Mouse (Mus musculus) CH12.LX (cell line): Measurements from ENCODE around the gene Scamp1.

Experiments
- CTCF ChIP-seq, 2 experiments: IDR thresholded peaks in 1 of 2; conservative IDR thresholded peaks in 1 of 2; 2 replicates each; pipeline ENCODE4 v1.5.1; 2011 to 2012; ENCODE audit warnings: low read depth in 2 of 2, low read length in 2 of 2, improper control_type of control experiment in 1 of 2, inconsistent platforms in 1 of 2, mild to moderate bottlenecking in 1 of 2, moderate library complexity in 1 of 2
- ELF1 ChIP-seq: IDR thresholded peaks from 2 replicates; pipeline ENCODE4 v1.6.1; 2014; ENCODE audit warnings: low read depth, mild to moderate bottlenecking, inconsistent platforms, low read length, improper control_type of control experiment
- EP300 ChIP-seq: IDR thresholded peaks from 2 replicates; pipeline ENCODE4 v1.6.1; 2011; ENCODE audit warnings: low read length, improper control_type of control experiment
- GABPA ChIP-seq: IDR thresholded peaks from 2 replicates; pipeline ENCODE4 v1.6.1; 2012; ENCODE audit warnings: low read depth, low read length, improper control_type of control experiment, inconsistent platforms; ENCODE audit not compliant: insufficient replicate concordance
- HCFC1 ChIP-seq: IDR thresholded peaks from 2 replicates; pipeline ENCODE4 v1.6.1; 2012; ENCODE audit warnings: low read depth, mild to moderate bottlenecking, inconsistent platforms, low read length, improper control_type of control experiment
- JUN ChIP-seq: IDR thresholded peaks from 2 replicates; pipeline ENCODE4 v1.6.1; 2011; ENCODE audit warnings: low read depth, mild to moderate bottlenecking, low read length, improper control_type of control experiment, moderate library complexity; ENCODE audit not compliant: insufficient read depth
- MAFK ChIP-seq: IDR thresholded peaks from 2 replicates; pipeline ENCODE4 v1.6.1; 2011; ENCODE audit warnings: low read length, improper control_type of control experiment; ENCODE audit not compliant: insufficient replicate concordance
- POLR2A ChIP-seq: IDR thresholded peaks from 2 replicates; pipeline ENCODE4 v1.6.1; 2011; ENCODE audit warnings: low read depth, mild to moderate bottlenecking, improper control_type of control experiment, low read length
- POLR2AphosphoS2 ChIP-seq: IDR thresholded peaks from 2 replicates; pipeline ENCODE4 v1.6.1; 2011; ENCODE audit warnings: low read depth, low read length, improper control_type of control experiment
- TCF12 ChIP-seq: IDR thresholded peaks from 2 replicates; pipeline ENCODE4 v1.6.1; 2014; ENCODE audit warnings: low read depth, mild to moderate bottlenecking, inconsistent platforms, low read length, improper control_type of control experiment
- UBTF ChIP-seq: IDR thresholded peaks from 2 replicates; pipeline ENCODE4 v1.6.1; 2012; ENCODE audit warnings: low read depth, mild to moderate bottlenecking, inconsistent platforms, low read length, improper control_type of control experiment, moderate library complexity
- USF2 ChIP-seq: conservative IDR thresholded peaks from 2 replicates; pipeline ENCODE4 v1.6.1; 2011; ENCODE audit warnings: low read depth, low read length, improper control_type of control experiment
- ZC3H11A ChIP-seq: IDR thresholded peaks from 2 replicates; pipeline ENCODE4 v1.6.1; 2012; ENCODE audit warnings: low read depth, mild to moderate bottlenecking, inconsistent platforms, low read length, improper control_type of control experiment

- TF ChIP-seq ELF1 (no peak), CTCF (conservative IDR thresholded peaks at IDR 0.05 in 1 of 2, IDR thresholded peaks at IDR 0.05 in 1 of 2; ENCODE audit: low read depth in 2 of 2, low read length in 2 of 2) (no peak), POLR2AphosphoS2 (no peak), TCF12 (no peak), USF2 (no peak), EP300 (no peak), GABPA (no peak), HCFC1 (no peak), POLR2A (no peak), UBTF (no peak), JUN (no peak), MAFK (no peak), ZC3H11A (no peak)
Measured at GRCm38 (mm10) chr13:94300232-94300631, 14.6 kb upstream of the Scamp1 start.
